Mouse (Mus musculus) c-Kit-positive CD71-positive TER-119-negative erythroid progenitor cells, embryonic 14.5 days (primary cell): ENCODE data around the gene Phc2.

ENCODE experiments used
- DNase-seq: peaks from one replicate; pipeline ENCODE4 v3.0.0-alpha.2; 2013; ENCODE audit warnings: low read depth

Gene Phc2

GRCm38 (mm10) chr4:128720110-128720509 is 65.6 kb downstream of the Phc2 start:
- DNase-seq = no peak

DNA sequence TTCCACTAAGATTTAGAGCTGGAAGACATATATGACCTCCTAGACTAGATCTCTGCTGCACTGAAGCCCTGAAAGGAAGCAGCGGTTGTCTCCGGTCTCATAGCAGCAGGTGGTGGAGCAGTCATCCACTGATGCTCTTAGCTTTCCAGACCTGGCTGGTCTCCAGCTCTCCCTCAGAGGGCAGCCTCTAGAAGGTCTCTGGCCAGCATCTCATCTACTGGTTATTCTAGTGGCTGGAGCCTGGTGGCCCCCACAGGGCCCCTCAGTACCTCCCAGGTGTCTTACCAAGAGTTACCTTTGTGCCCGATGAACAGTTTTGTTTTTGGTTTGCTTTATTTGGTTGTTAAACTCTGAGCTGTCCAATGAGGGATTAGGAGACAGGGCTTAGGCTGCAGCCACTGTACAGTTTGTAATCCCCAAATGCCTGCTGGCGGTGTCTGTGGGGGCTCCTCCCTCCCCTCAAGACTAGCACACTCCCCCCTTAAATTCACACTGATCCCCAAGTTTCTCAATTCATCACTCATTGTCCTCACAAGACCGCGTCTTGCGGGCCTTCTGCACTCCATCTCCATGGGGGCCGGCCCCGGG is 66.7 kb downstream of the Phc2 start:
- no peak for DNase-seq

GRCm38 (mm10) chr4:128721761-128722160 is 67.3 kb downstream of the Phc2 start:
- DNase-seq = no peak

- no peak for DNase-seq
Measured at GRCm38 (mm10) chr4:128722932-128723331, 68.4 kb downstream of the Phc2 start.

- no peak for DNase-seq
Measured at GRCm38 (mm10) chr4:128723431-128723830, 68.9 kb downstream of the Phc2 start.

GRCm38 (mm10) chr4:128724059-128724458 is 69.6 kb downstream of the Phc2 start:
- DNase-seq = no peak

- DNase-seq = peak; percentile 58
Measured at GRCm38 (mm10) chr4:128727019-128727720, 72.7 kb downstream of the Phc2 start.

DNA sequence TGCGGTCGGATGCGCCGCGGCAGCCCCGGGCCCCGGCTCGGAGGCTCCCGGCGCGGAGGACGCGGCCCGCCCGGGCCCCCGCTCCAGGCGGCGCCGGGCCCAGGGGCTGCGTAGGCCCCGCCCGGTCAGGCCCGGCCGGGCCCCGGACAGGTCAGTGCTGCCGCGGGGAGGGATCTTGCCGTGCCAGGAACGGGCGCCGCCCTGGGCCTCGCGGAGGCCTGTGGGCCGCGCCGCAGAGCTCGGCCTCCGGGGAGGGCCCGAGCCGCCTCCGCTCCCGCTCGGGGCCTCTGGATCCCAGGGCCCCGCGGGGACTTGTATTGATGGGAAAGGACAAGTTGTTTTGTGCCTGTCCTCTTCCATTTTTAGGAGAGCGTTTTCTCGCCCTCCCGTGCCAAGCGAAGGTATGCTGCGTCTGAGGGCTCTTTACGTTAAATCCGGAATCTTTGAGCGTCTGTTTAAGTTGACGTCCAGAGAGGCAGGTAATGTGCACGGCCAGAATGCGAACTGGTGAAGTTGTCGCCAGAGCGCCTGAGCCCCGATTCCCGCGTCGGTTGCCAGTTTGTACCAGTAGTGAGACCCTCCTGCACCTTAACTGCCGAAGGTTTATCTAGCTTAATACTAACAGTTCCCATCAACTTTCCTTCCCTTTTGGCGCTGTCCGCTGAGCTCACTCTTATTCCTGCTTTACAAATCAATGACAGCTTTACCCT is 73.4 kb downstream of the Phc2 start:
- no peak for DNase-seq

- DNase-seq = no peak
Measured at GRCm38 (mm10) chr4:128728431-128728851, 73.9 kb downstream of the Phc2 start.

GRCm38 (mm10) chr4:128729033-128729708 is 74.7 kb downstream of the Phc2 start:
- DNase-seq = no peak

DNA sequence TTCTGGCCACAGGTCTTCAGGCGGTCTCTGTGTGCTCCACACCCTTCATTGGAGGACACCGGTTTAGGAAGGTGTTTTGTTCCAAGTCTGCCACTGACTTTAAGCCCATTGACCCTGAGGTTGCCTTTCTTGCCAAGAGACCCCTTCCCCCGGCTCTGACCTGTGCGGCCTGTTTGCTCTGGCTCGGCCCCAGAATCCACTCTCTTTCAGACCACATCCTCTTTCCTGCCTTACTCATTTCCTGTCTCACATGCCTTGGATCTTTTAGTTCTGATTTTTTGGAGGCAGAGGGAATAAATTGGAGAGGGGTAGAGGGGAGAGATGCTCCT is 75.2 kb downstream of the Phc2 start:
- no peak for DNase-seq

GRCm38 (mm10) chr4:128730271-128730670 is 75.8 kb downstream of the Phc2 start:
- DNase-seq = no peak

GRCm38 (mm10) chr4:128732794-128733193 is 78.3 kb downstream of the Phc2 start:
- no peak for DNase-seq

- DNase-seq = no peak
Measured at GRCm38 (mm10) chr4:128733496-128733895, 79.0 kb downstream of the Phc2 start.

DNA sequence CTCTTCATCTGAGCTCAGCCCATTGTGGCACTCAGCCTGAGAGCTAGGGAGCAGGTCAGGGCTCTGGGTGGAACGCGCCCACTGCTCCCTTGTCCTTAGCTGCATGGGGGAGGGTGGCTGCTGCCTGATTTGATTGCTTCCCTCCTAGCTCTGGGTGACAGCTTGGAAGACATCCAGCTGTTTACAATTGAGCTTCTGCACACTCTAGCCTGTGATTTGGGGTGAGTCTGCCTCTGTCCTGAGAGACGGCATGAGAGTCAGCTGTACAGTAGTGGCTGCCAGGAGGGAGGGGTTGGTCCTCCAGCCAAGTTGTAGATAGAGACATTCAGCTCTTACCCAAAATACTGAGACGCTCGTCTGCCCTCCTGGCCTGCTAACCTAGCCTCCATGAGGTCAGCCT is 79.7 kb downstream of the Phc2 start:
- no peak for DNase-seq

DNA sequence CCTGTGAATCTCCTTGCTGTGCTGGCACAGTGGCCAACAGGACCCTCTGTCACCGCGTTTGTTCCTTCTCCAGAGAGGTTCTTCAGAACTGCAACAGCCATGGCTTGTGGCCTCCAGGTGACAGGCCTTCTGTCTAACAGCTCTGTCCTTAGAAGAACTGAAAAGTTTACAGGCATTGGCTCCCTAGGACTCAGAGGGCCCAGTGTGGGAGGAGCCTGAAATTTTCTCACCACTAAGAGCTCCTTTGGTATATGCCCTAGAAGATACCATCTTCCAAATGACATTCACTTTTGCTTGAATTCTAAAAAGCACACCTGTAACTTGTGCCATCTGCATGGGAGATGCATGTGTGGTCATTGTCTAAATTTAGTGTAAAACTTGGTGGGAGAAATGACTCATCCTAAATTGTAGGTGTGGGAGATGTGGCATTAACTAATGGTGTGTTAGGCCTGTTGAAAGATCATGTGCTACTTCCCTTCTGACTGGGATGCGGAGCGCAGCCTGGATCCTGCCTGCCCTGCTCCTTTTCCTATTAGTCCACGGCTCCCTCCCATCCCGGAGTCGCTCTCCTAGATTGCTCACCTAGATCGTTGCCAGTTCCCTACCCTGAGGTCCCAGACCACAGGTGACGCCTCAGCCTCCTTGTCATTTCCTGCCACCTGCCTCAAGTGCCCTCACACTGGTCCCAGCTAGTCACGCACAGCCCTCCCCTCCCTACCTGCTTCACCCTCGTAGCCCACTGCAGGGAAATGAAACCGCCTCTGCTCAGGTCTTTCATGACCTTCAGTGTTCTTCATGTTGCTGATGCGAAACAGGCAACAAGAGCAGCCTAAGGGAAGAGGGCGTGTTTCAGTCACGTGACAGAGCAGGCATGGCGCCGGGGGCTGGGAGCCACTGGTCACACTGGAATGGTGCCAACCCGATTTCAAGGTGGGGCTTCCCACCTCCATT is 80.5 kb downstream of the Phc2 start:
- DNase-seq = no peak

- no peak for DNase-seq
Measured at GRCm38 (mm10) chr4:128737137-128737589, 82.7 kb downstream of the Phc2 start.

DNA sequence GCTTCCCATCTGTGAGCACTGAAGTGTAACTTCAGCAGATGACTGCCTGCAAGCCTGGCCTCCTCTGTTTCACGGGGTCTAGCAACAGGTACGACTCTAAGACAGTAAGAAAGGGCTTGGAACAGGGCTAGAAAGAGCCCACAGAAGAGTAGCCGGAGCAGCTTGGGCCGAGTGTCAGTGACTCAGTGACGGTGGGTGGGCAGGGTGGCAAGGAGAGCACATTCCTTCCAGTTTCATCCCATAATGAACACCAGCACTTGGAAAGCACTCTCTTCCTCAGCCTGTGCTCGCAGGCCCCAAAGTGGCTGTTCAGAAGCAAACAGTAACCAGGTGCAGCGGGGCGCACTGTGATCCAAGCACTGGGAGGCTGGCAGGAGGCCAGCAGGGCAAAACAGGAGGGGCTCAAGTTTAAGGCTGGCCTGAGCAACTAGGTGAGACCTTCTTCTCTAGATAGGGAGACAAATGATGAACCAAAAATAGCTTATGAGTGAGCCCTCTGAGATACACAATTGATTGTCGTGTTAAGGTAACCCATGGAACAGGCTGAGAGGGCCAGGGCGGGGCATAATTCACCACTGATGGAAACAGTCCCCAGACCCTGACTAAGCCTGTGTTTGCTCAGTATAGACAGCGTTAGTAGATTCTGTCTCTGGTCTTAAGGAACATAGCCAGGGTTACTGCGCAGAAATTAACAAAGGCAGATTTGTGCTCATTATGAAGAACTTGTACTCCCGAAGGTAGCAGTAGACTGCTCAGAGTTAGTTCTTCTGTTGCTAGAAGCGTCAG is 83.5 kb downstream of the Phc2 start:
- DNase-seq = no peak

GRCm38 (mm10) chr4:128740878-128741277 is 86.4 kb downstream of the Phc2 start:
- DNase-seq = no peak

DNA sequence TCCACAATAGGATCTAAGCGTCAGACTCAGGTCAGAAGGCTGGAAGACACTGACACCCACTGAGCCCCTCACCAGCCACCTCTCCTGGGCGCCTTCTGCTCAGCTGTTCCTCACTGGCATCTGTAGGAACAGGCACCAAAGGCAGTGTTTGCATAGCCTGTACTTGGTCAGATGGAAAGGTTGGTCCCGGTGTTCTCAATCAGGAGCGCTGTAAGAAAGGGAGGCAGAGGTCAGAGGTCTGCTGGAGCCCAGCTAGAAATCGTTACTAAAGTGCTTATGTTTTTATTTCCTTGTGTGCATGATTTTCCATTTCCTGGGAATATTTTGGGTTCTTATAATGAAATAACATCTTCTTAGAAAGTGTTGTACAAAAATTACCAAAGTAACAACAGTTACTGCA is 87.4 kb downstream of the Phc2 start:
- DNase-seq = no peak
